Mouse (Mus musculus) thymus, postnatal 14 days (tissue): ENCODE results near the gene Naa38.

Experiments
- DNase-seq: peaks from one replicate; pipeline ENCODE4 v3.0.0; 2021

The Naa38 gene

GRCm38 (mm10) chr11:69395235-69395633 lies at the start of gene Naa38, which contains the start of gene Cyb5d1:
TSS of gene Naa38 (plus strand) at chr11:69395487.
TSS of gene Cyb5d1 (minus strand) at chr11:69395631.
- peak; percentile 89 for DNase-seq

- DNase-seq, result no peak
Observed at GRCm38 (mm10) chr11:69346441-69346840, 48.8 kb upstream of the Naa38 start.

- no peak for DNase-seq
Observed at GRCm38 (mm10) chr11:69356544-69356943, 38.7 kb upstream of the Naa38 start.

- no peak for DNase-seq
Observed at GRCm38 (mm10) chr11:69357690-69358089, 37.6 kb upstream of the Naa38 start.

- DNase-seq, result peak; percentile 28
Observed at GRCm38 (mm10) chr11:69362021-69362420, 33.3 kb upstream of the Naa38 start.

- no peak for DNase-seq
Observed at GRCm38 (mm10) chr11:69362479-69362878, 32.8 kb upstream of the Naa38 start.

GRCm38 (mm10) chr11:69364376-69364775 lies 30.9 kb upstream of the Naa38 start:
- DNase-seq, result no peak

- DNase-seq, result peak; percentile 22
Observed at GRCm38 (mm10) chr11:69364910-69365309, 30.4 kb upstream of the Naa38 start.

GRCm38 (mm10) chr11:69365722-69366121 lies 29.6 kb upstream of the Naa38 start:
- no peak for DNase-seq

GRCm38 (mm10) chr11:69366157-69366854 lies 29.0 kb upstream of the Naa38 start:
- DNase-seq, result peak; percentile 89

GRCm38 (mm10) chr11:69366855-69367615 lies 28.3 kb upstream of the Naa38 start:
- peak; percentile 56 for DNase-seq

- peak; percentile 20 for DNase-seq
Observed at GRCm38 (mm10) chr11:69367616-69368355, 27.5 kb upstream of the Naa38 start.

GRCm38 (mm10) chr11:69368356-69369214 lies 26.7 kb upstream of the Naa38 start:
- DNase-seq, result peak; percentile 59

- DNase-seq, result peak; percentile 44
Observed at GRCm38 (mm10) chr11:69369215-69369989, 25.9 kb upstream of the Naa38 start, which contains the start of gene Chd3. TSS of gene Chd3 (minus strand) at chr11:69369406.

- DNase-seq, result no peak
Observed at GRCm38 (mm10) chr11:69369990-69370816, 25.1 kb upstream of the Naa38 start.

- DNase-seq, result no peak
Observed at GRCm38 (mm10) chr11:69370817-69371215, 24.5 kb upstream of the Naa38 start.

GRCm38 (mm10) chr11:69371601-69372000 lies 23.7 kb upstream of the Naa38 start:
- DNase-seq, result no peak

- DNase-seq, result peak; percentile 19
Observed at GRCm38 (mm10) chr11:69372056-69372779, 23.1 kb upstream of the Naa38 start.

GRCm38 (mm10) chr11:69372780-69373170 lies 22.5 kb upstream of the Naa38 start:
- DNase-seq, result peak; percentile 23
